Mouse (Mus musculus): ENCODE measurements at regions not wholly inside any gene's neighbourhood (a gene's known extent, or its start where the extent isn't known, plus 50 kb on each side); places are given as distances from the start of the nearest gene placed in this dataset.
A peak's percentile ranks its signal among the peaks of the same experiment; 100 is the strongest.
"Not testable (repeated sequence)": the region's sequence is repeated elsewhere in the genome, so short reads cannot be mapped to it uniquely, and the experiment has no call there.

- H3K9ac ChIP-seq (ENCODE audit: low read depth, low read length) = no peak overlapping the region
- WGBS = 25% methylated on average over 8 of the region's 8 CpGs
- DNase-seq (ENCODE audit: low spot score) (peak; percentile 43), ATAC-seq (ENCODE audit: low FRiP score) (0 out of 2 replicates have a peak, but pooled peaks have one; percentile 8)
- no peaks in the 10 kb centered on the region for H3K9me3 ChIP-seq (ENCODE audit: control insufficient read depth, low read length)
- no peak overlapping the region for H3K4me3 ChIP-seq (ENCODE audit: low read depth, low read length)
- peaks cover 5% of the 10 kb centered on the region for H3K4me1 ChIP-seq (replicated peaks; ENCODE audit: control insufficient read depth, insufficient read depth, low read length)
- H3K27ac ChIP-seq (ENCODE audit: low read depth, low read length) = no peak overlapping the region
- H3K27me3 ChIP-seq (ENCODE audit: control insufficient read depth, insufficient read depth, low read length) = no peaks in the 10 kb centered on the region
- H3K36me3 ChIP-seq (ENCODE audit: control insufficient read depth, insufficient read depth, low read length) = no peaks in the 10 kb centered on the region
- no peak overlapping the region for H3K4me2 ChIP-seq (replicated peaks; ENCODE audit: low read depth, low read length)
Measured at GRCm38 (mm10) chr10:118959623-118960022, 89.6 kb upstream of the Dyrk2 start.

DNA sequence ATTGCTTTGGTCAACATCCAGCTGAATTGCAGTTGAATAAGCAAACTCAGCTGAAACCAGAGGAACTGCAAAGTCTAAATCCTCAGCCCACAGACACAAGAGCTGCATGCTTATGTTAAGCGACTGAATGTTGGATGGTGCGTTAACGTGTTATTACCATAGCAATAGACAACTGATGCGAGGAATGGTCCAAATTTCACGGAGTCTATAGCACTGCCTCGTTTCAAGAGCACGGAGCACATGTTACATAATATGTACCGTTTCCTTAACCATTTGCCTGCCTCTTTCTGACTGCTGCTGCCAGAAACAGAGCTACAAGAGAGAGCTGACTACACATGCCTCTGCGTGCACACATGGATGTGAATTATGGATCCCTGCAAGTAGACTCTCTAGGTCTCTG, 86.3 kb upstream of the Dyrk2 start:
- DNase-seq (ENCODE audit: low spot score) (no peak), ATAC-seq (ENCODE audit: low FRiP score) (no peak)
- Histone ChIP-seq H3K9ac (ENCODE audit: low read depth, low read length) (no peak overlapping the region), H3K4me2 (replicated peaks; ENCODE audit: low read depth, low read length) (no peak overlapping the region), H3K27ac (ENCODE audit: low read depth, low read length) (no peak overlapping the region), H3K27me3 (ENCODE audit: control insufficient read depth, insufficient read depth, low read length) (no peaks in the 10 kb centered on the region), H3K36me3 (ENCODE audit: control insufficient read depth, insufficient read depth, low read length) (no peaks in the 10 kb centered on the region), H3K4me1 (replicated peaks; ENCODE audit: control insufficient read depth, insufficient read depth, low read length) (peaks cover 5% of the 10 kb centered on the region), H3K9me3 (ENCODE audit: control insufficient read depth, low read length) (no peaks in the 10 kb centered on the region), H3K4me3 (ENCODE audit: low read depth, low read length) (no peak overlapping the region)
- WGBS = 75% methylated on average over 9 of the region's 9 CpGs

- no peaks in the 10 kb centered on the region for H3K27me3 ChIP-seq (ENCODE audit: control insufficient read depth, insufficient read depth, low read length)
- ATAC-seq (ENCODE audit: low FRiP score) = no peak
Measured at GRCm38 (mm10) chr10:118953440-118953839, 83.4 kb upstream of the Dyrk2 start.

DNA sequence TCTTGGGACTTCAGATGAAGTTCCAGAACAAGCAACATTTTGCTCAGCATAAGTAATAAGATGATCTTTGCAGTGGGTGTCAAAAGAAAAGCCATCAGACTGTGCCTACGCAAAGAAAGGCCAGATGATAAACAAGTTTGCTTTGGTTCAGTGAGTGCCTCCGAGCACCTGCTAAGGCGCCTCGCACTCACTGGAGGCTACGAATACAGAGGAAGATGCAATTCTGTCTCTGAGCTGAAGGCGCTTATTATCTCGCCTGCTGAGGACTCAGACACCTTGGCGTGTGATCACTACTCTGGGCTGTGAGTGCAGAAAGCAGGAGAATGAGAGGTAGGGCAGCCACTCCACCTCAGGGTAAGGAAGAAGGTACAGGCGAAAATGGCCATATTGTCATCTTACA, 82.7 kb upstream of the Dyrk2 start:
- Histone ChIP-seq H3K27ac (ENCODE audit: low read depth, low read length) (no peak overlapping the region), H3K36me3 (ENCODE audit: control insufficient read depth, insufficient read depth, low read length) (no peaks in the 10 kb centered on the region), H3K4me3 (ENCODE audit: low read depth, low read length) (no peak overlapping the region), H3K27me3 (ENCODE audit: control insufficient read depth, insufficient read depth, low read length) (no peaks in the 10 kb centered on the region), H3K9me3 (ENCODE audit: control insufficient read depth, low read length) (no peaks in the 10 kb centered on the region), H3K4me2 (replicated peaks; ENCODE audit: low read depth, low read length) (no peak overlapping the region), H3K4me1 (replicated peaks; ENCODE audit: control insufficient read depth, insufficient read depth, low read length) (no peaks in the 10 kb centered on the region), H3K9ac (ENCODE audit: low read depth, low read length) (no peak overlapping the region)
- DNase-seq (ENCODE audit: low spot score) (no peak), ATAC-seq (ENCODE audit: low FRiP score) (no peak)
- 90% methylated on average over 9 of the region's 9 CpGs for WGBS

More at GRCm38 (mm10) chr10:118953440-118953839, 83.4 kb upstream of the Dyrk2 start:
- no peaks in the 10 kb centered on the region for H3K36me3 ChIP-seq (ENCODE audit: control insufficient read depth, insufficient read depth, low read length)
- H3K4me3 ChIP-seq (ENCODE audit: low read depth, low read length) = no peak overlapping the region
- WGBS = 91% methylated on average over 6 of the region's 6 CpGs
- H3K27ac ChIP-seq (ENCODE audit: low read depth, low read length) = no peak overlapping the region
- H3K4me2 ChIP-seq (replicated peaks; ENCODE audit: low read depth, low read length) = no peak overlapping the region
- H3K9me3 ChIP-seq (ENCODE audit: control insufficient read depth, low read length) = no peaks in the 10 kb centered on the region
- no peaks in the 10 kb centered on the region for H3K4me1 ChIP-seq (replicated peaks; ENCODE audit: control insufficient read depth, insufficient read depth, low read length)
- H3K9ac ChIP-seq (ENCODE audit: low read depth, low read length) = no peak overlapping the region
- no peak for DNase-seq (ENCODE audit: low spot score)

DNA sequence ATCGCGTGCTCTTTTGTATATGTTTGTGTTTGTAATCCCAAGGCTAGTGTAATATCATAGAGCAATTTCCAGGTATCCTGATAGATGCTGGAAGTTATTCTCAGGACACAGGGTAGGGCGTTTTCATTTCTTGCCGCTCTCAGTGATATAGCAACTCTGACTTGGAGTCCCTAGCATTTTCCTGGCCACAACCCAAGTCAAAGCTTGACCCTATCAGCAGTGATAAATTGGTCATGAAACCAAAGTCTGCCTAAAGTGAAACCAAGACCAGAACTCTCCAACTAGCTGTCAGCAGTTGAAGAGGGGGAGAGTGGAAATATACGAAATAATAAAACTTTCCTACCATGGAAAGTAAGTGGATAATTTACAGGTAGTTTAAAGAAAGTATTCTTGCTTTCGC, 77.7 kb upstream of the Dyrk2 start:
- ATAC-seq (ENCODE audit: low FRiP score) (no peak), DNase-seq (ENCODE audit: low spot score) (no peak)
- Histone ChIP-seq H3K9me3 (ENCODE audit: control insufficient read depth, low read length) (no peaks in the 10 kb centered on the region), H3K4me1 (replicated peaks; ENCODE audit: control insufficient read depth, insufficient read depth, low read length) (no peaks in the 10 kb centered on the region), H3K36me3 (ENCODE audit: control insufficient read depth, insufficient read depth, low read length) (no peaks in the 10 kb centered on the region), H3K4me3 (ENCODE audit: low read depth, low read length) (no peak overlapping the region), H3K27ac (ENCODE audit: low read depth, low read length) (no peak overlapping the region), H3K4me2 (replicated peaks; ENCODE audit: low read depth, low read length) (no peak overlapping the region), H3K27me3 (ENCODE audit: control insufficient read depth, insufficient read depth, low read length) (no peaks in the 10 kb centered on the region), H3K9ac (ENCODE audit: low read depth, low read length) (no peak overlapping the region)
- WGBS = 90% methylated on average over 6 of the region's 6 CpGs

GRCm38 (mm10) chr10:118947016-118947674, 77.1 kb upstream of the Dyrk2 start:
- ATAC-seq (ENCODE audit: low FRiP score) = no peak

DNA sequence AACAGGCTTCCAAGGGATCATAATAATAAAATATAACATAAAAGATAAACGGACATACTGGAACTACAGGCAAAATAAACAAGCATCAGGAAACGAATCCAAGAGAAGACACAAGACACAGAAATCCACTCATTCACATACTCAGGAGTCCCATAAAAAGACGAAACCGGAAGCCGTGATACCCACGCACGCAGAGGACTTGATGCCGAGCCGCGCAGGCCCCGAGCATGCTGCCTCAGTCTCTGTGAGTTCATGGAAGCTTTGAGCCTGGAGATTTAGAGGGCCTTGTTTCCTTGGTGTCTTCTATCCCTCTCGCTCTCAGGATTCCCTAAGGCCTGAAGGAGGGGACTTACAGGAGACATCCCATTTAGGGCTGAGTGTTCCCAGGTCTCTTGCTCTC, 57.3 kb upstream of the Dyrk2 start:
- Histone ChIP-seq H3K4me1 (replicated peaks; ENCODE audit: control insufficient read depth, insufficient read depth, low read length) (no peaks in the 10 kb centered on the region), H3K9me3 (ENCODE audit: control insufficient read depth, low read length) (no peaks in the 10 kb centered on the region), H3K27ac (ENCODE audit: low read depth, low read length) (no peak overlapping the region), H3K36me3 (ENCODE audit: control insufficient read depth, insufficient read depth, low read length) (no peaks in the 10 kb centered on the region), H3K27me3 (ENCODE audit: control insufficient read depth, insufficient read depth, low read length) (no peaks in the 10 kb centered on the region), H3K4me3 (ENCODE audit: low read depth, low read length) (no peak overlapping the region), H3K4me2 (replicated peaks; ENCODE audit: low read depth, low read length) (no peak overlapping the region), H3K9ac (ENCODE audit: low read depth, low read length) (no peak overlapping the region)
- 92% methylated on average over 12 of the region's 12 CpGs for WGBS
- ATAC-seq (ENCODE audit: low FRiP score) = no peak
- no peak for DNase-seq (ENCODE audit: low spot score)

More at GRCm38 (mm10) chr10:118947016-118947674, 77.1 kb upstream of the Dyrk2 start:
- DNase-seq (ENCODE audit: low spot score) = no peak
- H3K36me3 ChIP-seq (ENCODE audit: control insufficient read depth, insufficient read depth, low read length) = no peaks in the 10 kb centered on the region
- H3K9ac ChIP-seq (ENCODE audit: low read depth, low read length) = no peak overlapping the region
- no peak overlapping the region for H3K4me2 ChIP-seq (replicated peaks; ENCODE audit: low read depth, low read length)
- H3K9me3 ChIP-seq (ENCODE audit: control insufficient read depth, low read length) = no peaks in the 10 kb centered on the region
- no peaks in the 10 kb centered on the region for H3K27me3 ChIP-seq (ENCODE audit: control insufficient read depth, insufficient read depth, low read length)
- WGBS = 82% methylated on average over 9 of the region's 9 CpGs
- no peak overlapping the region for H3K4me3 ChIP-seq (ENCODE audit: low read depth, low read length)
- H3K4me1 ChIP-seq (replicated peaks; ENCODE audit: control insufficient read depth, insufficient read depth, low read length) = no peaks in the 10 kb centered on the region
- H3K27ac ChIP-seq (ENCODE audit: low read depth, low read length) = no peak overlapping the region

GRCm38 (mm10) chr10:118923473-118924185, 53.6 kb upstream of the Dyrk2 start:
- Histone ChIP-seq H3K4me3 (ENCODE audit: low read depth, low read length) (no peak overlapping the region), H3K27ac (ENCODE audit: low read depth, low read length) (no peak overlapping the region), H3K4me1 (replicated peaks; ENCODE audit: control insufficient read depth, insufficient read depth, low read length) (no peaks in the 10 kb centered on the region), H3K4me2 (replicated peaks; ENCODE audit: low read depth, low read length) (no peak overlapping the region), H3K36me3 (ENCODE audit: control insufficient read depth, insufficient read depth, low read length) (no peaks in the 10 kb centered on the region), H3K9ac (ENCODE audit: low read depth, low read length) (no peak overlapping the region), H3K27me3 (ENCODE audit: control insufficient read depth, insufficient read depth, low read length) (no peaks in the 10 kb centered on the region), H3K9me3 (ENCODE audit: control insufficient read depth, low read length) (no peaks in the 10 kb centered on the region)
- WGBS = 67% methylated on average over 15 of the region's 15 CpGs
- no peak for DNase-seq (ENCODE audit: low spot score)
- ATAC-seq (ENCODE audit: low FRiP score) = no peak

DNA sequence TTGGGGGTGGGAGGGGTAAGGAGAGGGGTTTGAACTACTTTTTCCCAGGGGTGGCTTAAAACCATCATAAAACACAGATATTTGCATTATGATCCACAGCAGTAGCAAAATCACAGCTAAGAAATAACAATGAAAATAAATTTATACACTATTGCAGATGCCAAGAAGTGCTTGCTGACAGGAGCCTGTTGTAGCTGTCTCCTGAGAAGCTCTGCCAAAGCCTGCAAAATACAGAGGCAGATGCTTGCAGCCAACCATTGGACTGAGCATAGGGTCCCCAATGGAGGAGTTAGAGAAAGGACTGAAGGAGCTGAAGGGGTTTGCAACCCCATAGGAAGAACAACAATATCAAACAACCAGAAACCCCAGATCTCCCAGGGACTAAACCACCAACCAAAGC, 52.1 kb upstream of the Dyrk2 start:
- DNase-seq (ENCODE audit: low spot score); H3K27me3 ChIP-seq (ENCODE audit: control insufficient read depth, insufficient read depth, low read length); H3K9ac ChIP-seq (ENCODE audit: low read depth, low read length); H3K27ac ChIP-seq (ENCODE audit: low read depth, low read length); H3K36me3 ChIP-seq (ENCODE audit: control insufficient read depth, insufficient read depth, low read length); H3K9me3 ChIP-seq (ENCODE audit: control insufficient read depth, low read length); H3K4me3 ChIP-seq (ENCODE audit: low read depth, low read length); H3K4me2 ChIP-seq (replicated peaks; ENCODE audit: low read depth, low read length); H3K4me1 ChIP-seq (replicated peaks; ENCODE audit: control insufficient read depth, insufficient read depth, low read length); ATAC-seq (ENCODE audit: low FRiP score): not testable (repeated sequence)
